In the genomic region with DNA sequence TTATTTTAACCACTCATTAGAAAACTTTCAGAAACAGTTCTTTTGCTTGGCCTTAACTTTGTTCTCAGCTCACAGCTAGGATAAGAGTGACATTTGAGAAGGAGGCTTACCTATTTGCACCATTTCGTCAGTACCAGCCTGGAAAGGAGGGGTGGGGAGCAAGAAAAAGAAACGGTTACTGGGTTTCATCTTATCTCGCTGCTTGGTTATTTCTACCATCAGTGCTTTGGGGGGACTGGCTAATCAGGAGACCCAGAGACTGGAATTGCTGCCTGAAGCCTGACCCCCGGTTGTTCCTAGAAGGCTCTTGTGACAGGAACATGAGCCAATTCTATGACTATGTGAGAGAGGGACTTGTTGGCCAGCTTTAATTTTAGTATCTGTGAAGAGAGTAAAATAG, we compare ENCODE assay signal across 7 mouse cellular contexts. TPM values are rescaled to one million over a fixed set of nuclear protein-coding genes. Genes with fewer than 3 reads are reported as not detected.
DNase-seq lines count a peak whose midpoint lies in the region; ATAC-seq and TF ChIP-seq lines count a peak whose summit lies in the region.

No protein-coding gene starts in this region.

- H3K4me2 ChIP-seq in lung, postnatal 0 days (replicated peaks; ENCODE audit: low read depth, low read length) = peak overlapping the region; percentile 99; the same call in 1 of the 2 replicates
- H3K4me2 ChIP-seq in liver, embryonic 12.5 days = peak overlapping the region; percentile 97

- H3K9ac ChIP-seq in lung, postnatal 0 days (replicated peaks; ENCODE audit: low read depth) = no peak overlapping the region
- no peak overlapping the region for H3K9ac ChIP-seq in liver, embryonic 12.5 days

- H3K4me1 ChIP-seq in lung, postnatal 0 days (ENCODE audit: insufficient read depth, low read depth, low read length) = no peaks in the 10 kb centered on the region
- H3K4me1 ChIP-seq in liver, embryonic 12.5 days = peaks cover 37% of the 10 kb centered on the region

- H3K27ac ChIP-seq in lung, postnatal 0 days (ENCODE audit: low read length) = no peak overlapping the region
- H3K27ac ChIP-seq in liver, embryonic 12.5 days = no peak overlapping the region

- H3K9me3 ChIP-seq in lung, postnatal 0 days (ENCODE audit: low read length) = no peaks in the 10 kb centered on the region
- H3K9me3 ChIP-seq in liver, embryonic 12.5 days (replicated peaks) = no peaks in the 10 kb centered on the region

- TF ChIP-seq EP300 in lung, postnatal 0 days (IDR thresholded peaks at IDR 0.05) = no peak

- intact Hi-C loops in heart, postnatal 10 days (cut with DNase I) = loop anchor here (5.0 kb wide), 1 partner anchor 51 kb away; no protein-coding TSS in a partner anchor

- no peak for ATAC-seq in lung, postnatal 0 days
- no peak; the same call in 1 of the 2 replicates for ATAC-seq in liver, embryonic 12.5 days
- ATAC-seq in inflammation-experienced regulatory T-cells, adult 6 months = no peak

- TF ChIP-seq CTCF in lung, postnatal 0 days (IDR thresholded peaks at IDR 0.05) = no peak

- H3K27me3 ChIP-seq in lung, postnatal 0 days (replicated peaks; ENCODE audit: insufficient read depth, low read length) = no peaks in the 10 kb centered on the region
- no peaks in the 10 kb centered on the region for H3K27me3 ChIP-seq in liver, embryonic 12.5 days (replicated peaks)

- no peak for DNase-seq in lung, postnatal 0 days (ENCODE audit: low spot score)
- no peak for DNase-seq in lung, postnatal 14 days
- DNase-seq in heart, postnatal 10 days = peak; percentile 12
- DNase-seq in urinary bladder, postnatal 36 days (ENCODE audit: low spot score in 2 of 2) = no peak
- DNase-seq in left cerebral cortex, adult 18-20 months (ENCODE audit: low spot score in 2 of 2) = no peak

- H3K4me3 ChIP-seq in lung, postnatal 0 days (ENCODE audit: low read depth, low read length) = peak overlapping the region; percentile 69; the same call in 1 of the 2 replicates
- peak overlapping the region; percentile 70 for H3K4me3 ChIP-seq in liver, embryonic 12.5 days

- 32% methylated on average over 4 of the region's 4 CpGs for WGBS in lung, postnatal 0 days
- 19% methylated on average over 4 of the region's 4 CpGs for WGBS in liver, embryonic 12.5 days (ENCODE audit: insufficient replicate concordance)

- H3K36me3 ChIP-seq in lung, postnatal 0 days (ENCODE audit: insufficient read depth, low read length) = no peaks in the 10 kb centered on the region
- H3K36me3 ChIP-seq in liver, embryonic 12.5 days = peaks cover 5% of the 10 kb centered on the region; the same call in 1 of the 2 replicates

RNA-seq across cellular contexts. Expression of a gene that starts 1.7 kb away (rescaled TPM):
- polyA plus RNA-seq in lung, postnatal 0 days (2015; fragmentation: Nextera tagmentation; extraction: Ambion mirVana) = 1.2 and 1.4 TPM in 2 replicates
- total RNA-seq in heart, postnatal 10 days (2021) = 10 to 100 TPM in 1 of 2 experiments, 1 to 10 TPM in 1; 8.3 to 11.1 TPM
- polyA plus RNA-seq in liver, embryonic 12.5 days (2016; fragmentation: Nextera tagmentation; extraction: Ambion mirVana) = 2.1 and 2.2 TPM in 2 replicates
- under 1 TPM in 1 of 3 experiments, not detected in 2; 0.08 TPM for polyA plus RNA-seq in inflammation-experienced regulatory T-cells, adult 6 months (2017; shearing (Covaris generic))
- 10 to 100 TPM; 17.6 to 19.3 TPM for total RNA-seq in left cerebral cortex, adult 18-20 months (2021)

Comparison
In these comparisons a context has a peak if more than half of its experiments do, and no peak if none do; other contexts are left out.
1. DNase-seq: peak in heart, postnatal 10 days (2 of 2); none in lung, postnatal 0 days (single experiment), lung, postnatal 14 days (single experiment), urinary bladder, postnatal 36 days (0 of 2) and left cerebral cortex, adult 18-20 months (0 of 2).